ENCODE assay signal across 9 mouse cellular contexts in the genomic region with DNA sequence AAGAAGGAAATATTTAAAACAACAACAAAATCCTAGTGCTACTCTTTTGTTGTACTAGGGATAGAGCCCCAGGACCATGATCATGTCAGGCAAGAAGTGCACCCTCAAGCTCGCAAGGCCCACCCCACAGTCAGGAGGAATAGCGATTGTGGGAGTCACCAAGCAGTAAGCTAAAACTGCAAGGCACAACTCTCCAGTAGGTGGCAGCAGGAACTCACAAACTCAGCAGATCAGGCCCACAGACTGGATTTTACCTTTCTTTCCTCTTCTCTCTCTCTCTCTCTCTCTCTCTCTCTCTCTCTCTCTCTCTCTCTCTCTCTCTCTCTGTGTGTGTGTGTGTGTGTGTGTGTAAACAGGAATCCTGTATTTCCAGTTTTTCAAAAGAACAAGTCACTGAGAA. TPM values are rescaled to one million over a fixed set of nuclear protein-coding genes. Genes with fewer than 3 reads are reported as not detected.
DNase-seq lines count a peak whose midpoint lies in the region; ATAC-seq and TF ChIP-seq lines count a peak whose summit lies in the region.
"Had no signal": no experiment of that assay in that cellular context is flagged by ENCODE, and none has a peak within 500 bp of the region (broad histone marks: within the 10 kb centered on the region; RNA-seq: fewer than 3 reads in every experiment).

No protein-coding gene starts in this region.

- no peak overlapping the region for H3K4me2 ChIP-seq in liver, postnatal 0 days (ENCODE audit: low read depth, low read length)

- no peak overlapping the region for H3K27ac ChIP-seq in liver, postnatal 0 days (ENCODE audit: low read depth)

- no peak overlapping the region for H3K4me3 ChIP-seq in liver, postnatal 0 days (ENCODE audit: low read depth, low read length)

- no peaks in the 10 kb centered on the region for H3K36me3 ChIP-seq in liver, postnatal 0 days (replicated peaks; ENCODE audit: insufficient read depth, low read length)

- peak; percentile 90 for TF ChIP-seq CTCF in liver, postnatal 0 days (IDR thresholded peaks at IDR 0.05; ENCODE audit: low read depth)

- TF ChIP-seq EP300 in liver, postnatal 0 days (IDR thresholded peaks at IDR 0.05; ENCODE audit: low read depth) = no peak

- no peak overlapping the region for H3K9ac ChIP-seq in liver, postnatal 0 days (replicated peaks)

- peak; percentile 79 for ATAC-seq in granulocyte monocyte progenitor cell, adult 5-6 weeks (replicated peaks; ENCODE audit: poor library complexity, severe bottlenecking)
- ATAC-seq in liver, postnatal 0 days = no peak

- no peaks in the 10 kb centered on the region for H3K9me3 ChIP-seq in liver, postnatal 0 days (ENCODE audit: low read length)

- peak; percentile 64 for DNase-seq in CD4-positive helper T cell, adult 2 months (ENCODE audit: low read depth, low spot score)
- DNase-seq in adrenal gland, adult 18-20 months (ENCODE audit: low spot score in 2 of 2) = peak; percentile 72 to 74
- peak; percentile 88 for DNase-seq in embryo, embryonic 10.5 days (ENCODE audit: low spot score)
- peak; percentile 70 to 87 for DNase-seq in kidney, postnatal 25 days
- peak; percentile 78 for DNase-seq in liver, postnatal 0 days
- DNase-seq in ovary, postnatal 14 days (ENCODE audit: low spot score) = peak; percentile 70
- peak; percentile 55 to 59 for DNase-seq in thymus, postnatal 36 days

- WGBS in liver, postnatal 0 days (ENCODE audit: insufficient replicate concordance) = 8% methylated on average over 2 of the region's 2 CpGs

- H3K27me3 ChIP-seq in liver, postnatal 0 days (ENCODE audit: insufficient read depth, low read length) = no peaks in the 10 kb centered on the region

- no peaks in the 10 kb centered on the region for H3K4me1 ChIP-seq in liver, postnatal 0 days (ENCODE audit: insufficient read depth)

RNA-seq across cellular contexts. Expression of a gene that starts 0.4 kb away (rescaled TPM):
- total RNA-seq in adrenal gland, adult 18-20 months (2021) = not detected
- total RNA-seq in granulocyte monocyte progenitor cell, adult 5-6 weeks (2014; fragmentation: Nextera tagmentation) = not detected in 2 replicates
- not detected in 2 replicates for total RNA-seq in granulocyte monocyte progenitor cell, adult 5-6 weeks (2017)
- polyA plus RNA-seq in liver, postnatal 0 days (2015; fragmentation: Nextera tagmentation; extraction: Ambion mirVana) = not detected in 2 replicates
- polyA plus RNA-seq: heart, embryonic 16.5 days had no signal

RNA-seq across cellular contexts. Expression of a gene that starts 24.5 kb away (rescaled TPM):
- total RNA-seq in adrenal gland, adult 18-20 months (2021) = 10 to 100 TPM in 1 of 2 experiments, 1 to 10 TPM in 1; 2.6 to 11.3 TPM
- not detected in 2 replicates for total RNA-seq in granulocyte monocyte progenitor cell, adult 5-6 weeks (2014; fragmentation: Nextera tagmentation)
- not detected in 2 replicates for total RNA-seq in granulocyte monocyte progenitor cell, adult 5-6 weeks (2017)
- 0.11 TPM in 1 of 2 replicates, not detected in the other for polyA plus RNA-seq in liver, postnatal 0 days (2015; fragmentation: Nextera tagmentation; extraction: Ambion mirVana)
